Mouse (Mus musculus): ENCODE measurements around the gene Itpr3. TPM values are rescaled to one million over a fixed set of nuclear protein-coding genes. Genes with fewer than 3 reads are reported as not detected.

The Itpr3 gene
- total and polyA plus RNA-seq, 2 experiments from 2014 or later = 0.89 to 6.9 TPM

- Histone ChIP-seq H3K27me3 (ENCODE audit: control insufficient read depth, insufficient read depth, low read length) (no peaks in the 10 kb centered on the region), H3K9ac (replicated peaks; ENCODE audit: low read depth, low read length) (no peak overlapping the region), H3K36me3 (replicated peaks; ENCODE audit: control insufficient read depth, insufficient read depth, low read length) (peaks cover 16% of the 10 kb centered on the region), H3K4me1 (ENCODE audit: control insufficient read depth, insufficient read depth) (0 out of 2 replicates have a peak, but pooled peaks cover 2% of the 10 kb centered on the region), H3K9me3 (replicated peaks; ENCODE audit: control insufficient read depth, low read length) (no peaks in the 10 kb centered on the region), H3K4me2 (ENCODE audit: low read depth, low read length) (no peak overlapping the region), H3K27ac (ENCODE audit: low read depth) (no peak overlapping the region), H3K4me3 (ENCODE audit: low read depth, low read length) (no peak overlapping the region)
- ATAC-seq (ENCODE audit: insufficient read depth, low read depth) (no peak), DNase-seq (ENCODE audit: low spot score) (no peak)
- WGBS = 83% methylated on average over 5 of the region's 5 CpGs
- TF ChIP-seq EP300 (IDR thresholded peaks at IDR 0.05; ENCODE audit: low read depth) (no peak), CTCF (IDR thresholded peaks at IDR 0.05; ENCODE audit: low read depth) (no peak)
Observed at GRCm38 (mm10) chr17:27128189-27128588, 71.1 kb downstream of the Itpr3 start.

- Histone ChIP-seq H3K36me3 (replicated peaks; ENCODE audit: control insufficient read depth, insufficient read depth, low read length) (peaks cover 5% of the 10 kb centered on the region), H3K27me3 (ENCODE audit: control insufficient read depth, insufficient read depth, low read length) (no peaks in the 10 kb centered on the region), H3K4me1 (ENCODE audit: control insufficient read depth, insufficient read depth) (0 out of 2 replicates have a peak, but pooled peaks cover 5% of the 10 kb centered on the region), H3K4me2 (ENCODE audit: low read depth, low read length) (no peak overlapping the region), H3K27ac (ENCODE audit: low read depth) (no peak overlapping the region), H3K4me3 (ENCODE audit: low read depth, low read length) (no peak overlapping the region), H3K9me3 (replicated peaks; ENCODE audit: control insufficient read depth, low read length) (no peaks in the 10 kb centered on the region), H3K9ac (replicated peaks; ENCODE audit: low read depth, low read length) (no peak overlapping the region)
- whole genome bisulfite sequencing = 74% methylated on average over 13 of the region's 13 CpGs
- DNase-seq (ENCODE audit: low spot score) (no peak), ATAC-seq (ENCODE audit: insufficient read depth, low read depth) (no peak)
- TF ChIP-seq EP300 (IDR thresholded peaks at IDR 0.05; ENCODE audit: low read depth) = no peak
- no peak for TF ChIP-seq CTCF (IDR thresholded peaks at IDR 0.05; ENCODE audit: low read depth)
Observed at GRCm38 (mm10) chr17:27129291-27129690, 72.2 kb downstream of the Itpr3 start.

GRCm38 (mm10) chr17:27129819-27130218, 72.7 kb downstream of the Itpr3 start:
- no peaks in the 10 kb centered on the region for H3K9me3 ChIP-seq (replicated peaks; ENCODE audit: control insufficient read depth, low read length)
- H3K36me3 ChIP-seq (replicated peaks; ENCODE audit: control insufficient read depth, insufficient read depth, low read length) = 0 out of 2 replicates have a peak, but pooled peaks cover under 1% of the 10 kb centered on the region
- H3K27me3 ChIP-seq (ENCODE audit: control insufficient read depth, insufficient read depth, low read length) = no peaks in the 10 kb centered on the region
- ATAC-seq (ENCODE audit: insufficient read depth, low read depth) (no peak), DNase-seq (ENCODE audit: low spot score) (no peak)
- H3K27ac ChIP-seq (ENCODE audit: low read depth) = no peak overlapping the region
- no peak overlapping the region for H3K4me3 ChIP-seq (ENCODE audit: low read depth, low read length)
- 79% methylated on average over 7 of the region's 7 CpGs for WGBS
- no peak overlapping the region for H3K4me2 ChIP-seq (ENCODE audit: low read depth, low read length)
- 0 out of 2 replicates have a peak, but pooled peaks cover 5% of the 10 kb centered on the region for H3K4me1 ChIP-seq (ENCODE audit: control insufficient read depth, insufficient read depth)
- TF ChIP-seq CTCF (IDR thresholded peaks at IDR 0.05; ENCODE audit: low read depth) (no peak), EP300 (IDR thresholded peaks at IDR 0.05; ENCODE audit: low read depth) (no peak)
- H3K9ac ChIP-seq (replicated peaks; ENCODE audit: low read depth, low read length) = no peak overlapping the region

GRCm38 (mm10) chr17:27130246-27130645, 73.1 kb downstream of the Itpr3 start:
- 64% methylated on average over 9 of the region's 9 CpGs for WGBS
- no peak overlapping the region; the same call in 1 of the 2 replicates for H3K27ac ChIP-seq (ENCODE audit: low read depth)
- TF ChIP-seq EP300 (IDR thresholded peaks at IDR 0.05; ENCODE audit: low read depth) = no peak
- TF ChIP-seq CTCF (IDR thresholded peaks at IDR 0.05; ENCODE audit: low read depth) = no peak
- no peak for ATAC-seq (ENCODE audit: insufficient read depth, low read depth)
- no peak overlapping the region for H3K4me3 ChIP-seq (ENCODE audit: low read depth, low read length)
- no peaks in the 10 kb centered on the region for H3K36me3 ChIP-seq (replicated peaks; ENCODE audit: control insufficient read depth, insufficient read depth, low read length)
- H3K27me3 ChIP-seq (ENCODE audit: control insufficient read depth, insufficient read depth, low read length) = no peaks in the 10 kb centered on the region
- H3K9ac ChIP-seq (replicated peaks; ENCODE audit: low read depth, low read length) = no peak overlapping the region
- no peak overlapping the region for H3K4me2 ChIP-seq (ENCODE audit: low read depth, low read length)
- no peak for DNase-seq (ENCODE audit: low spot score)
- H3K9me3 ChIP-seq (replicated peaks; ENCODE audit: control insufficient read depth, low read length) = no peaks in the 10 kb centered on the region
- 0 out of 2 replicates have a peak, but pooled peaks cover 5% of the 10 kb centered on the region for H3K4me1 ChIP-seq (ENCODE audit: control insufficient read depth, insufficient read depth)

- Histone ChIP-seq H3K27ac (ENCODE audit: low read depth) (no peak overlapping the region), H3K4me2 (ENCODE audit: low read depth, low read length) (no peak overlapping the region), H3K9ac (replicated peaks; ENCODE audit: low read depth, low read length) (no peak overlapping the region), H3K36me3 (replicated peaks; ENCODE audit: control insufficient read depth, insufficient read depth, low read length) (no peaks in the 10 kb centered on the region), H3K4me3 (ENCODE audit: low read depth, low read length) (no peak overlapping the region), H3K27me3 (ENCODE audit: control insufficient read depth, insufficient read depth, low read length) (no peaks in the 10 kb centered on the region), H3K9me3 (replicated peaks; ENCODE audit: control insufficient read depth, low read length) (no peaks in the 10 kb centered on the region), H3K4me1 (ENCODE audit: control insufficient read depth, insufficient read depth) (0 out of 2 replicates have a peak, but pooled peaks cover 5% of the 10 kb centered on the region)
- TF ChIP-seq EP300 (IDR thresholded peaks at IDR 0.05; ENCODE audit: low read depth) (no peak), CTCF (IDR thresholded peaks at IDR 0.05; ENCODE audit: low read depth) (no peak)
- DNase-seq (ENCODE audit: low spot score) (no peak), ATAC-seq (ENCODE audit: insufficient read depth, low read depth) (no peak)
- WGBS = 82% methylated on average over 10 of the region's 10 CpGs
Observed at GRCm38 (mm10) chr17:27131240-27131665, 74.1 kb downstream of the Itpr3 start.

GRCm38 (mm10) chr17:27132238-27132637, 75.1 kb downstream of the Itpr3 start:
- DNase-seq (ENCODE audit: low spot score) = no peak
- TF ChIP-seq CTCF (IDR thresholded peaks at IDR 0.05; ENCODE audit: low read depth) = no peak
- no peak for TF ChIP-seq EP300 (IDR thresholded peaks at IDR 0.05; ENCODE audit: low read depth)

More at GRCm38 (mm10) chr17:27132238-27132637, 75.1 kb downstream of the Itpr3 start:
- WGBS = 89% methylated on average over 10 of the region's 10 CpGs
- H3K4me1 ChIP-seq (ENCODE audit: control insufficient read depth, insufficient read depth) = 0 out of 2 replicates have a peak, but pooled peaks cover 5% of the 10 kb centered on the region
- no peaks in the 10 kb centered on the region for H3K27me3 ChIP-seq (ENCODE audit: control insufficient read depth, insufficient read depth, low read length)
- no peak overlapping the region for H3K4me2 ChIP-seq (ENCODE audit: low read depth, low read length)
- H3K36me3 ChIP-seq (replicated peaks; ENCODE audit: control insufficient read depth, insufficient read depth, low read length) = no peaks in the 10 kb centered on the region
- no peaks in the 10 kb centered on the region for H3K9me3 ChIP-seq (replicated peaks; ENCODE audit: control insufficient read depth, low read length)
- no peak overlapping the region for H3K4me3 ChIP-seq (ENCODE audit: low read depth, low read length)
- no peak overlapping the region for H3K9ac ChIP-seq (replicated peaks; ENCODE audit: low read depth, low read length)
- ATAC-seq (ENCODE audit: insufficient read depth, low read depth) = no peak
- H3K27ac ChIP-seq (ENCODE audit: low read depth) = no peak overlapping the region
